Mouse (Mus musculus) midbrain, postnatal 0 days (tissue): ENCODE results near the gene Zfp637. TPM values are rescaled to one million over a fixed set of nuclear protein-coding genes. Genes with fewer than 3 reads are reported as not detected.
"Not testable (repeated sequence)": the region's sequence is repeated elsewhere in the genome, so short reads cannot be mapped to it uniquely, and the experiment has no call there.

Source experiments
- ATAC-seq: fragments of 200-750 bp; cut with Nextera tagmentation; 2 replicates; pipeline ENCODE4 v1.8.0; 2017; ENCODE audit warnings: moderate number of reproducible peaks, mild to moderate bottlenecking, moderate TSS enrichment, moderate library complexity; ENCODE audit not compliant: low FRiP score
- DNase-seq: peaks from one replicate; pipeline ENCODE4 v3.0.0-alpha.2; 2015; ENCODE audit warnings: low spot score
- H3K27ac ChIP-seq: fragments of 300-500 bp; sonication (generic); 2 replicates; pipeline ENCODE4 v1.5.1; 2014; ENCODE audit warnings: low read depth, mild to moderate bottlenecking, low read length, mixed read lengths
- H3K27me3 ChIP-seq: fragments of 300-500 bp; sonication (generic); 2 replicates; pipeline ENCODE4 v1.6.1; 2014; ENCODE audit warnings: low read length, control low read depth, mixed read lengths; ENCODE audit not compliant: insufficient read depth
- H3K36me3 ChIP-seq: fragments of 300-500 bp; sonication (generic); 2 replicates; pipeline ENCODE4 v1.6.1; 2014; ENCODE audit warnings: low read length, control low read depth, mixed read lengths; ENCODE audit not compliant: insufficient read depth
- H3K4me1 ChIP-seq: fragments of 300-500 bp; sonication (generic); 2 replicates; pipeline ENCODE4 v1.6.1; 2014; ENCODE audit warnings: mild to moderate bottlenecking, control low read depth, antibody characterized with exemption, low read length, mixed read lengths; ENCODE audit not compliant: insufficient read depth
- H3K4me2 ChIP-seq: fragments of 300-500 bp; sonication (generic); 2 replicates; pipeline ENCODE4 v1.6.1; 2014; ENCODE audit warnings: low read depth, mild to moderate bottlenecking, low read length, mixed read lengths; ENCODE audit not compliant: poor library complexity, severe bottlenecking
- H3K4me3 ChIP-seq: fragments of 300-500 bp; sonication (generic); 2 replicates; pipeline ENCODE4 v1.5.1; 2014; ENCODE audit warnings: low read depth, mild to moderate bottlenecking, low read length, moderate library complexity
- H3K9ac ChIP-seq: fragments of 300-500 bp; sonication (generic); replicated peaks from 2 replicates; pipeline ENCODE4 v1.6.1; 2014; ENCODE audit warnings: mild to moderate bottlenecking, low read length, moderate library complexity, mixed read lengths; ENCODE audit not compliant: poor library complexity, severe bottlenecking
- H3K9me3 ChIP-seq: fragments of 300-500 bp; sonication (generic); 2 replicates; pipeline ENCODE4 v1.6.1; 2016; ENCODE audit warnings: low read length, control low read depth
- CTCF ChIP-seq: IDR thresholded peaks from 2 replicates; pipeline ENCODE4 v1.5.1; 2016; ENCODE audit warnings: antibody characterized with exemption, mild to moderate bottlenecking
- WGBS: fragments of 180-500 bp; shearing (Covaris S2); extraction: QIAGEN DNeasy Blood & Tissue Kit; methylation state at CpG from one replicate; pipeline ENCODE4 v1.1.7; 2014; 5-methylcytosine and 5-hydroxymethylcytosine counted together
- polyA plus RNA-seq: library from polyadenylated mRNA; unstranded; fragments of >200 nt; fragmentation: Nextera tagmentation; extraction: Ambion mirVana; gene quantifications from 2 replicates; pipeline ENCODE4 v1.2.1, GENCODE M21; 2015
- total RNA-seq: library from RNA; depleted of rRNA; stranded (reverse); fragments of >200 nt; gene quantifications from 2 replicates; pipeline ENCODE4 v1.2.3, GENCODE M21; 2014

Gene Zfp637
- total and polyA plus RNA-seq, 2 experiments from 2014 or later = 75.0 to 109 TPM

DNA sequence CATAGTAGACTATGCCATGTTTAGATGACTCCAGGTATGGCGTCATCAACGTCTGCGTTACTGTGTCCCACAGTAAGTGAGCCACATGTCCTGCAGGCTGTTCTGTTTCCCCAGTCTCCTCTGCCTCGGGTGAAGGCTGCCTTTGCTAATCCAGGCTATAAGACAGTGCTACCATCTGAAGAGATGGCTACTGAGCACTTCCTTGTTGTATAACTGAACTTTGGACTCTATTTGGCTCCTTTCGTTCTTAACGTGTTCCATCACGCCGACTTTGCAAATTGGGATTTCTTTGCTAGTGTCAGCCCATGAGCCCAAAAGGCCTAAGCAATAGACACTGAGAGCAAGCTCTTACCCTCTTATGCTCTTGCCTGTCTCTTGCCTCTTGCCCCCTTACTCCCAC lies 27.2 kb downstream of the Zfp637 start:
- Histone ChIP-seq H3K4me2 (no peak overlapping the region), H3K27me3 (no peaks in the 10 kb centered on the region), H3K27ac (no peak overlapping the region), H3K4me3 (no peak overlapping the region), H3K4me1 (no peaks in the 10 kb centered on the region), H3K9ac (no peak overlapping the region), H3K36me3 (peaks cover 8% of the 10 kb centered on the region), H3K9me3 (no peaks in the 10 kb centered on the region)
- DNase-seq (no peak), ATAC-seq (no peak)
- 94% methylated on average over 8 of the region's 8 CpGs for WGBS
- no peak for TF ChIP-seq CTCF

GRCm38 (mm10) chr6:117871034-117871433 lies 30.1 kb downstream of the Zfp637 start:
- Histone ChIP-seq H3K27me3 (no peaks in the 10 kb centered on the region), H3K9ac (no peak overlapping the region), H3K4me1 (no peaks in the 10 kb centered on the region), H3K9me3 (no peaks in the 10 kb centered on the region), H3K27ac (no peak overlapping the region), H3K4me3 (no peak overlapping the region), H3K36me3 (peaks cover 8% of the 10 kb centered on the region), H3K4me2 (no peak overlapping the region)
- ATAC-seq = no peak
- no peak for TF ChIP-seq CTCF
- 85% methylated on average over 14 of the region's 14 CpGs for WGBS
- DNase-seq = no peak

DNA sequence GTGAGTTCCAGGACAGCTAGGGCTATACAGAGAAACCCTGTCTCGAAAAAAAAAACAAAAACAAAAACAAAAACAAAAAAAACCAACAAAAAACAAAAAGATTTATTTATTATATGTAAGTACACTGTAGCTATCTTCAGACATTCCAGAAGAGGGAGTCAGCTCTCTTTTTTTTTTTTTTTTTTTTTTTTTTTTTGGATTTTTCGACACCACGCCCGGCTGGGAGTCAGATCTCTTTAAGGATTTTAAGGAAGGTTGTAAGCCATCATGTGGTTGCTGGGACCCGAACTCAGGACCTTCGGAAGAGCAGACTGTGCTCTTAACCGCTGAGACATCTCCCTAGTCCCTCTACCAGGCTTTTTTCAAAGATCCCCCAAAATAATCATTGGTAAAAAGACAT lies 32.5 kb downstream of the Zfp637 start:
- DNase-seq, H3K4me2 ChIP-seq, H3K4me3 ChIP-seq, H3K27me3 ChIP-seq, ATAC-seq, H3K27ac ChIP-seq, H3K9me3 ChIP-seq, H3K4me1 ChIP-seq, H3K9ac ChIP-seq, H3K36me3 ChIP-seq: not testable (repeated sequence)
- WGBS = 90% methylated on average over 7 of the region's 7 CpGs

DNA sequence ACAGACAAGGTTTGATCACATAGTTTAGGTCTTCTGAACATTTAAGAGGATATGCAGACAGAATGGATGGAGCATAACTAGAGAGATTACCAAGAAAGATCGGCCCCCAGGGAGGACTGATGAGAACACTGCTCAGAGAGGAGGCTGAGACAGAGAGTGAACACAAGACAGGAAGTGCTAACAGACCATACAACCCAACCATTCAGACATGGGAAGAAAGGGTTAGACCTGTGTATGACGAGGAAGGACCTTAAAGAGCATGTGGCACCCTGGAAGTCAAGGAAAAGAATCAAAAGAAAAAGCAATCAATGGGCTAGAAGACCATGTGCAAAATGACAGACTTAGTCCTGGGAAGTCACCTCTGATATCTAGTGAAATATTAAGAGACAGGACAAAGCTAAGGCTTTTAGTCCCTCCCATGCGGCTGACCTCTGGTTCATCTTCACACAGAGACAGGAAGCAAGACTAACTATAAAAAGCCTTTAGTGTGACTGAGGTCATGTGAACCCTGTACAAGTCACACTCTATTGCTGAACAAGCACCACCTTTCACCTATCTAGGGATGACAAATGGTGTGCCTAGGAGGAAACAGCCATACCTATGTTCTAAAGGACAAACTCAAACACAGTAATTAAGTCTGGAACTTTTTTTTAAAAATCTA lies 33.8 kb downstream of the Zfp637 start:
- Histone ChIP-seq H3K27me3 (no peaks in the 10 kb centered on the region), H3K4me3 (no peak overlapping the region), H3K9me3 (no peaks in the 10 kb centered on the region), H3K4me2 (no peak overlapping the region), H3K9ac (no peak overlapping the region), H3K27ac (no peak overlapping the region), H3K4me1 (no peaks in the 10 kb centered on the region), H3K36me3 (peaks cover 8% of the 10 kb centered on the region)
- TF ChIP-seq CTCF = no peak
- ATAC-seq (no peak), DNase-seq (no peak)
- 85% methylated on average over 3 of the region's 3 CpGs for WGBS

- no peaks in the 10 kb centered on the region for H3K36me3 ChIP-seq
- peak overlapping the region; percentile 49 for H3K4me3 ChIP-seq
- WGBS = 11% methylated on average over 26 of the region's 26 CpGs
- H3K27me3 ChIP-seq = no peaks in the 10 kb centered on the region
- peak overlapping the region; percentile 64 for H3K9ac ChIP-seq
- H3K27ac ChIP-seq = peak overlapping the region; percentile 98
- H3K9me3 ChIP-seq = no peaks in the 10 kb centered on the region
- no peaks in the 10 kb centered on the region; the same call in 1 of the 2 replicates for H3K4me1 ChIP-seq
- H3K4me2 ChIP-seq = peak overlapping the region; percentile 62
- no peak for TF ChIP-seq CTCF
- ATAC-seq (peak; percentile 91), DNase-seq (peak; percentile 95)
Measured at GRCm38 (mm10) chr6:117878700-117879407, 37.9 kb downstream of the Zfp637 start.

GRCm38 (mm10) chr6:117879408-117880115 lies 38.6 kb downstream of the Zfp637 start:
- H3K4me3 ChIP-seq = peak overlapping the region; percentile 49
- H3K9me3 ChIP-seq = no peaks in the 10 kb centered on the region
- peak overlapping the region; percentile 62 for H3K4me2 ChIP-seq
- under 1% methylated on average over 67 of the region's 67 CpGs for WGBS
- TF ChIP-seq CTCF = peak; percentile 99
- H3K27ac ChIP-seq = peak overlapping the region; percentile 98
- DNase-seq (peak; percentile 98), ATAC-seq (peak; percentile 93)
- no peaks in the 10 kb centered on the region for H3K27me3 ChIP-seq
- H3K9ac ChIP-seq = peak overlapping the region; percentile 64
- no peaks in the 10 kb centered on the region for H3K36me3 ChIP-seq
- no peaks in the 10 kb centered on the region; the same call in 1 of the 2 replicates for H3K4me1 ChIP-seq
